8 mouse cellular contexts compared by ENCODE assay signal in genomic region chr11:105293901-105294494, GRCm38 (mm10). TPM values are rescaled to one million over a fixed set of nuclear protein-coding genes. Genes with fewer than 3 reads are reported as not detected.
DNase-seq lines count a peak whose midpoint lies in the region; ATAC-seq lines count a peak whose summit lies in the region.

No protein-coding gene starts in this region.

- peak; percentile 20 for DNase-seq in ovary, postnatal 10 days (ENCODE audit: low spot score)
- no peak for DNase-seq in ovary, postnatal 36 days (ENCODE audit: low spot score)
- no peak for DNase-seq in layer of hippocampus, adult 8-10 months (ENCODE audit: low spot score in 2 of 2)
- no peak for DNase-seq in cerebellum, postnatal 4 days (ENCODE audit: low spot score in 2 of 2)
- no peak for DNase-seq in left cerebral cortex, adult 18-20 months (ENCODE audit: low spot score in 2 of 2)
- DNase-seq in adrenal gland, postnatal 14 days = no peak

- peak overlapping the region; percentile 95 for H3K4me2 ChIP-seq in heart, embryonic 12.5 days
- H3K4me2 ChIP-seq in limb, embryonic 13.5 days (replicated peaks) = peak overlapping the region; percentile 77

- peak overlapping the region; percentile 77 for H3K9ac ChIP-seq in heart, embryonic 12.5 days
- H3K9ac ChIP-seq in limb, embryonic 13.5 days = peak overlapping the region; percentile 97

- 19% methylated on average over 9 of the region's 9 CpGs for WGBS in heart, embryonic 12.5 days
- WGBS in limb, embryonic 13.5 days = under 1% methylated on average over 9 of the region's 9 CpGs

- H3K4me3 ChIP-seq in heart, embryonic 12.5 days = peak overlapping the region; percentile 65
- H3K4me3 ChIP-seq in limb, embryonic 13.5 days = peak overlapping the region; percentile 88

- H3K36me3 ChIP-seq in heart, embryonic 12.5 days = peaks cover 13% of the 10 kb centered on the region
- peaks cover 29% of the 10 kb centered on the region for H3K36me3 ChIP-seq in limb, embryonic 13.5 days

- peak overlapping the region; percentile 49 for H3K27ac ChIP-seq in heart, embryonic 12.5 days (ENCODE audit: poor library complexity, severe bottlenecking)
- H3K27ac ChIP-seq in limb, embryonic 13.5 days = peak overlapping the region; percentile 99

- no peaks in the 10 kb centered on the region for H3K9me3 ChIP-seq in heart, embryonic 12.5 days (replicated peaks)
- H3K9me3 ChIP-seq in limb, embryonic 13.5 days = no peaks in the 10 kb centered on the region

- ATAC-seq in heart, embryonic 12.5 days (ENCODE audit: insufficient number of reproducible peaks, low FRiP score) = no peak
- ATAC-seq in limb, embryonic 13.5 days (ENCODE audit: low FRiP score, low read depth) = no peak

- H3K27me3 ChIP-seq in heart, embryonic 12.5 days (replicated peaks) = no peaks in the 10 kb centered on the region
- no peaks in the 10 kb centered on the region for H3K27me3 ChIP-seq in limb, embryonic 13.5 days

- H3K4me1 ChIP-seq in heart, embryonic 12.5 days (replicated peaks) = peaks cover 45% of the 10 kb centered on the region
- peaks cover 47% of the 10 kb centered on the region for H3K4me1 ChIP-seq in limb, embryonic 13.5 days

RNA-seq across cellular contexts. Expression of gene Mrc2, which starts 1.6 kb away (rescaled TPM):
- polyA plus RNA-seq in heart, embryonic 12.5 days (2016; fragmentation: Nextera tagmentation; extraction: Ambion mirVana) = 16.0 and 16.3 TPM in 2 replicates
- polyA plus RNA-seq in limb, embryonic 13.5 days (2015; fragmentation: Nextera tagmentation; extraction: Ambion mirVana) = 28.6 and 32.8 TPM in 2 replicates
- 10 to 100 TPM in 2 of 4 experiments, 1 to 10 TPM in 2; 5.0 to 19.1 (median 9.9) TPM for total RNA-seq in layer of hippocampus, adult 8-10 months (2022)
- total RNA-seq in left cerebral cortex, adult 18-20 months (2021) = 1 to 10 TPM; 7.3 to 7.9 TPM
- total RNA-seq in adrenal gland, postnatal 14 days (2021) = 20.4 and 21.7 TPM in 2 replicates
